Mouse (Mus musculus) adrenal gland, postnatal 14 days (tissue): Measurements from ENCODE around the gene Acat2. TPM values are rescaled to one million over a fixed set of nuclear protein-coding genes. Genes with fewer than 3 reads are reported as not detected.
"Not testable (repeated sequence)": the region's sequence is repeated elsewhere in the genome, so short reads cannot be mapped to it uniquely, and the experiment has no call there.

Experiments used
- DNase-seq: peaks from one replicate; pipeline ENCODE4 v3.0.0; 2021; ENCODE audit warnings: mixed read lengths
- total RNA-seq: library from RNA; stranded (reverse); gene quantifications from 2 replicates; pipeline ENCODE4 v1.2.3, GENCODE M21; 2021

Gene Acat2
- total RNA-seq, 1 experiment from 2014 or later: 102 TPM

GRCm38 (mm10) chr17:12906436-12906835, 54.1 kb downstream of the Acat2 start:
- DNase-seq: no peak

- no peak for DNase-seq
These were observed 54.7 kb downstream of the Acat2 start for GRCm38 (mm10) chr17:12905810-12906209.

GRCm38 (mm10) chr17:12904349-12904748, 56.2 kb downstream of the Acat2 start:
- DNase-seq: no peak

- DNase-seq: no peak
These were observed 56.9 kb downstream of the Acat2 start for GRCm38 (mm10) chr17:12903372-12904333.

- no peak for DNase-seq
These were observed 58.3 kb downstream of the Acat2 start for GRCm38 (mm10) chr17:12902291-12902690.

- DNase-seq: not testable (repeated sequence)
These were observed 61.9 kb downstream of the Acat2 start for GRCm38 (mm10) chr17:12898607-12899006.

- DNase-seq: no peak
These were observed 62.9 kb downstream of the Acat2 start for GRCm38 (mm10) chr17:12897674-12898073.

Other genes with a start within 250 kb of the Acat2 start
- 65.2 and 75.4 TPM in 2 replicates for gene Igf2r, start 191.1 kb downstream of the Acat2 start, total RNA-seq
- gene Mas1, start 92.6 kb downstream of the Acat2 start, total RNA-seq: not detected in 2 replicates
- gene Mrgprh, start 84.7 kb downstream of the Acat2 start, total RNA-seq: 0.19 TPM in 2 replicates
- gene Pnldc1, start 50.5 kb downstream of the Acat2 start, total RNA-seq: 2.6 and 4.6 TPM in 2 replicates
- gene Tcp1, start 45.0 kb downstream of the Acat2 start, total RNA-seq: 232 and 252 TPM in 2 replicates
- gene Mrpl18, start 44.4 kb downstream of the Acat2 start, total RNA-seq: 84.1 and 86.9 TPM in 2 replicates
- 1.6 and 21.6 TPM in 2 replicates for gene Acat3, start 20.1 kb downstream of the Acat2 start, total RNA-seq
- gene Wtap, start 33.4 kb upstream of the Acat2 start, total RNA-seq: 58.1 and 63.8 TPM in 2 replicates
- gene Sod2, start 46.1 kb upstream of the Acat2 start, total RNA-seq: 674 and 682 TPM in 2 replicates
- gene Gpr31b, start 91.5 kb upstream of the Acat2 start, total RNA-seq: not detected in 2 replicates
- 0.30 and 0.45 TPM in 2 replicates for gene Tcp10b, start 100.4 kb upstream of the Acat2 start, total RNA-seq
- gene Unc93a, start 171.1 kb upstream of the Acat2 start, total RNA-seq: 0.26 TPM in 1 of 2 replicates, not detected in the other